Mouse (Mus musculus) megakaryocyte, embryonic 14.5 days (primary cell): Measurements from ENCODE around the gene Hic1.

Experiments
- FLI1 ChIP-seq: IDR thresholded peaks from 2 replicates; pipeline ENCODE4 v1.6.1; 2012; ENCODE audit warnings: low read length, inconsistent platforms, mixed read lengths
- GATA1 ChIP-seq: IDR thresholded peaks from 3 replicates; pipeline ENCODE4 v1.6.1; 2012; ENCODE audit warnings: mixed read lengths, low read length, inconsistent platforms, borderline replicate concordance

- TF ChIP-seq GATA1 (no peak), FLI1 (no peak)
Measured at GRCm38 (mm10) chr11:75164750-75165149, 4.6 kb downstream of the Hic1 start.
